Mouse (Mus musculus) skeletal muscle tissue, postnatal 0 days (tissue): Measurements from ENCODE around the gene Nkx2-3. TPM values are rescaled to one million over a fixed set of nuclear protein-coding genes. Genes with fewer than 3 reads are reported as not detected.

Source experiments
- microRNA-seq, 2 experiments: library from miRNA; unstranded; fragments of <30 nt; microRNA quantifications; one replicate each; pipeline ENCODE4; 2016
- polyA plus RNA-seq: library from polyadenylated mRNA; unstranded; fragments of >200 nt; fragmentation: Nextera tagmentation; extraction: Ambion mirVana; gene quantifications from 2 replicates; pipeline ENCODE4 v1.2.1, GENCODE M21; 2015

The Nkx2-3 gene
- polyA plus RNA-seq = not detected in 2 replicates

DNA sequence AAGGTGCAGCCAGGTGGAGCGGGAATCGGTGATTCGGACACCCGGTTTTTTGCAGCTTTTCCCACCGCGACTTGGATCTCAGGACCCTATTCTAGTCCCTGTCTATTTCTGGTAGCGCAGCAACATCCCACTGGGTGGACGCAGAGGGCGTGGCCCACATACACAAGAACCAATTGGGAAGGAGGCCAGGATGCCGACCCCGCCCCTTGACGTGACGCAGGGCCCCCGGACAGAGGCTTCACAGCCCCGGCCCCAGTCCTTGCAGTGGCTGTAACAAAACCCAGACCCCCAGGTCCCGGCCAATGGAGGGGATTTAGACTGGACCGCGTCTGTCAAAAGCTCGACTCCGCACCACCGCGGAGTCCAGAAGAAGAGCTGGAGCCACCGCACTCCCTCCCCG lies at the start of gene Nkx2-3:
TSS of gene Nkx2-3 (plus strand) at position 275 of the 400 bp plus-strand sequence.

Small RNA genes lying within 50 kb of the gene (microRNA-seq; reads per million reads assigned to microRNA genes)
- gene Gm22646 = 0 reads per million in 2 experiments

Other genes with a start within 250 kb of the Nkx2-3 start
- gene Hpse2, start 224.0 kb upstream of the Nkx2-3 start, polyA plus RNA-seq = 0.33 and 0.59 TPM in 2 replicates
- gene Cnnm1, start 171.9 kb upstream of the Nkx2-3 start, polyA plus RNA-seq = 0.07 and 0.09 TPM in 2 replicates
- gene Got1, start 87.7 kb upstream of the Nkx2-3 start, polyA plus RNA-seq = 103 and 114 TPM in 2 replicates
- gene Slc25a28, start 62.6 kb downstream of the Nkx2-3 start, polyA plus RNA-seq = 8.8 and 9.4 TPM in 2 replicates
- gene Entpd7, start 77.3 kb downstream of the Nkx2-3 start, polyA plus RNA-seq = 2.4 and 4.7 TPM in 2 replicates
- 17.4 and 18.3 TPM in 2 replicates for gene Cutc, start 140.7 kb downstream of the Nkx2-3 start, polyA plus RNA-seq
- gene Cox15, start 140.7 kb downstream of the Nkx2-3 start, polyA plus RNA-seq = 10.3 and 11.4 TPM in 2 replicates
- gene Abcc2, start 169.9 kb downstream of the Nkx2-3 start, polyA plus RNA-seq = 0.04 and 0.16 TPM in 2 replicates